Mouse (Mus musculus) cerebellum, adult 2 months (tissue): ENCODE data around the gene Mslnl.

ENCODE experiments used
- CTCF ChIP-seq: fragments of 200-500 bp; IDR thresholded peaks from 2 replicates; pipeline ENCODE4 v1.5.1; 2011; ENCODE audit warnings: low read depth, mild to moderate bottlenecking, control low read depth, low read length, moderate library complexity, borderline replicate concordance; ENCODE audit not compliant: insufficient read depth
- POLR2A ChIP-seq: fragments of 200-500 bp; IDR thresholded peaks from 2 replicates; pipeline ENCODE4 v1.6.1; 2011; ENCODE audit warnings: low read length, control low read depth, borderline replicate concordance; ENCODE audit not compliant: insufficient read depth

DNA sequence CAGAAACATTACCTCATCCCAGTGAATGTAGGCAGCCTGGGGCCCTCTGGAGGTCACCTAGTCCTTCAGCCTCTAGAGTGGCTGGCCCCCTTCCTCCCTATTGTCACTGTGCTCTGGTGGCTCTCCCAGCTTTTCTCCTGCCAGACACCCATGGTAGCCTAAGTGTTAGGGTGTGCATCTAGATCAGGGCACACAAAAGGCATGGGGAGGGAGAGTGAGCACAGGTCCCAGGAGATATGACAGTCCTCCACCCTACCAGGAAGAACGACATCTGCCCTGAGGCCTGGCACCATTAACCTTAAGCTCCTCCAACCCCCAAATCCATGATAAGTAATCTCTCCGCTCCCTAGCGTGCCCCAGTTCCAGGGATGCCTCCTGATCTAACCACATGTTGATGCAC, 20.2 kb upstream of the Mslnl start:
- TF ChIP-seq POLR2A, result no peak
- no peak for TF ChIP-seq CTCF
